Mouse (Mus musculus): ENCODE measurements at regions not wholly inside any gene's neighbourhood (a gene's known extent, or its start where the extent isn't known, plus 50 kb on each side); places are given as distances from the start of the nearest gene placed in this dataset.

- WGBS = 23% methylated on average over 2 of the region's 2 CpGs
- ATAC-seq (ENCODE audit: low read depth) (peak; percentile 75; the same call in 1 of the 2 replicates), DNase-seq (ENCODE audit: low spot score) (peak; percentile 44)
- H3K9me3 ChIP-seq (ENCODE audit: control insufficient read depth, low read length) = no peaks in the 10 kb centered on the region
- no peaks in the 10 kb centered on the region for H3K36me3 ChIP-seq (ENCODE audit: control insufficient read depth, insufficient read depth, low read length)
- H3K27me3 ChIP-seq (replicated peaks; ENCODE audit: control insufficient read depth, insufficient read depth, low read length) = no peaks in the 10 kb centered on the region
- H3K4me1 ChIP-seq (ENCODE audit: control insufficient read depth, insufficient read depth, low read length) = no peaks in the 10 kb centered on the region
- H3K4me2 ChIP-seq (ENCODE audit: low read depth, low read length) = no peak overlapping the region
- no peak overlapping the region for H3K4me3 ChIP-seq (ENCODE audit: low read depth, low read length)
- H3K9ac ChIP-seq (ENCODE audit: low read depth, low read length) = no peak overlapping the region
- H3K27ac ChIP-seq (replicated peaks; ENCODE audit: low read depth, low read length) = no peak overlapping the region
Observed at GRCm38 (mm10) chr3:117520461-117520860, 54.2 kb upstream of the Plppr5 start.

GRCm38 (mm10) chr3:117508090-117508489 lies 66.5 kb upstream of the Plppr5 start:
- Histone ChIP-seq H3K27ac (replicated peaks; ENCODE audit: low read depth, low read length) (no peak overlapping the region), H3K9me3 (ENCODE audit: control insufficient read depth, low read length) (no peaks in the 10 kb centered on the region), H3K36me3 (ENCODE audit: control insufficient read depth, insufficient read depth, low read length) (no peaks in the 10 kb centered on the region), H3K27me3 (replicated peaks; ENCODE audit: control insufficient read depth, insufficient read depth, low read length) (no peaks in the 10 kb centered on the region), H3K4me2 (ENCODE audit: low read depth, low read length) (no peak overlapping the region), H3K9ac (ENCODE audit: low read depth, low read length) (no peak overlapping the region), H3K4me3 (ENCODE audit: low read depth, low read length) (no peak overlapping the region), H3K4me1 (ENCODE audit: control insufficient read depth, insufficient read depth, low read length) (no peaks in the 10 kb centered on the region)
- no peak for ATAC-seq (ENCODE audit: low read depth)
- no peak for DNase-seq (ENCODE audit: low spot score)

DNA sequence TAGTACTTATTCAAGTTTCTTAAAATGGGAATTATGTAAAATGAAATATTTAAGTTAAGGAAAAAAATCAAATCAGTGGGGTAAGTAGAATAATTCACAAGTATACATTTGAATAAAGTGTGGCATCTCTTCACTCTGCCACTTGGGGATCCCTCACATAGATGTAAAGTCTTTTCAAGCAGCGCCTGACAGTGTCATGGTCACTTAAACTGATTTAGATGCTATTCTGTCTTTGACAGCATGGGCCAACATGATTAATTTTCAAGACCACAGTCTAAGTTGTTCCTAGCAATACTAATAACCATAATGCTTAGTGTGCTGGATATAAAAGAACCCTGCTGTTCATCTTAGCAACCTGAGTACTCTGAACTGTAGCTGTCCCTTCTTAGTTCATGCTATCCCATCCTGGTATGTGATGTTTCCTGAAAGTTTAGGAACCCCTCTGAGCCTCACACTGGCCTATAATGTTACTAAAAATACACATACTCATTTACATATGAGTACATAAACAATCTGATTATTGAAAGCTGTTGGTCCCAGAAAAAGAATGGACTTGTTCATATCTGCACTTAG lies 68.4 kb upstream of the Plppr5 start:
- DNase-seq (ENCODE audit: low spot score) = no peak
- 72% methylated on average over 1 of the region's 1 CpGs for WGBS
- no peaks in the 10 kb centered on the region for H3K4me1 ChIP-seq (ENCODE audit: control insufficient read depth, insufficient read depth, low read length)
- H3K27ac ChIP-seq (replicated peaks; ENCODE audit: low read depth, low read length) = no peak overlapping the region
- no peak overlapping the region for H3K4me3 ChIP-seq (ENCODE audit: low read depth, low read length)
- H3K4me2 ChIP-seq (ENCODE audit: low read depth, low read length) = no peak overlapping the region
- no peaks in the 10 kb centered on the region for H3K27me3 ChIP-seq (replicated peaks; ENCODE audit: control insufficient read depth, insufficient read depth, low read length)
- no peak for ATAC-seq (ENCODE audit: low read depth)
- H3K36me3 ChIP-seq (ENCODE audit: control insufficient read depth, insufficient read depth, low read length) = no peaks in the 10 kb centered on the region
- no peak overlapping the region for H3K9ac ChIP-seq (ENCODE audit: low read depth, low read length)
- no peaks in the 10 kb centered on the region for H3K9me3 ChIP-seq (ENCODE audit: control insufficient read depth, low read length)

DNA sequence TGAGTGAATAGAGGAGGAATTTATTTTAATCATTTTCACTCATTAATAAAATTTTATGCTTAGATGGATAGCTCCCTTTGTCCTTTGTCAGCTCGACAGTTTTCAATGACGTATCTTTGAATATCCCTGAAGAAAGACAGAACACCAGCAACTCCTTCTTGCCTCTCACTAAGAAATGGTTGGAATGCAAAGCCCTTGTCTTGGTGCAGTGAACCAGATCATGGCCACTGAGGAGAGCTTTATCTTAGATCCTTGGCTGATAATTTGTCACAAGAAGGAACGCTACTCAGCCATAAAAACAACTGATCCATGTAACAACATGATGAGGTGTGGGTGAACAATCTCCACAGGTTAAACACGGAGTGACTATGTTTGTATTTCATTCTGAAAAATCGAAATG lies 73.5 kb upstream of the Plppr5 start:
- Histone ChIP-seq H3K27ac (replicated peaks; ENCODE audit: low read depth, low read length) (no peak overlapping the region), H3K4me2 (ENCODE audit: low read depth, low read length) (no peak overlapping the region), H3K4me1 (ENCODE audit: control insufficient read depth, insufficient read depth, low read length) (no peaks in the 10 kb centered on the region), H3K27me3 (replicated peaks; ENCODE audit: control insufficient read depth, insufficient read depth, low read length) (no peaks in the 10 kb centered on the region), H3K4me3 (ENCODE audit: low read depth, low read length) (no peak overlapping the region), H3K9me3 (ENCODE audit: control insufficient read depth, low read length) (no peaks in the 10 kb centered on the region), H3K9ac (ENCODE audit: low read depth, low read length) (no peak overlapping the region), H3K36me3 (ENCODE audit: control insufficient read depth, insufficient read depth, low read length) (no peaks in the 10 kb centered on the region)
- WGBS = 63% methylated on average over 5 of the region's 5 CpGs
- ATAC-seq (ENCODE audit: low read depth) (no peak), DNase-seq (ENCODE audit: low spot score) (peak; percentile 4)

- Histone ChIP-seq H3K27me3 (replicated peaks; ENCODE audit: control insufficient read depth, insufficient read depth, low read length) (no peaks in the 10 kb centered on the region), H3K27ac (replicated peaks; ENCODE audit: low read depth, low read length) (no peak overlapping the region), H3K9me3 (ENCODE audit: control insufficient read depth, low read length) (no peaks in the 10 kb centered on the region), H3K9ac (ENCODE audit: low read depth, low read length) (no peak overlapping the region), H3K4me1 (ENCODE audit: control insufficient read depth, insufficient read depth, low read length) (no peaks in the 10 kb centered on the region), H3K4me2 (ENCODE audit: low read depth, low read length) (no peak overlapping the region), H3K4me3 (ENCODE audit: low read depth, low read length) (no peak overlapping the region), H3K36me3 (ENCODE audit: control insufficient read depth, insufficient read depth, low read length) (no peaks in the 10 kb centered on the region)
- 78% methylated on average over 5 of the region's 5 CpGs for WGBS
- ATAC-seq (ENCODE audit: low read depth) (no peak), DNase-seq (ENCODE audit: low spot score) (peak; percentile 19)
Observed at GRCm38 (mm10) chr3:117498138-117498897, 76.3 kb upstream of the Plppr5 start.

DNA sequence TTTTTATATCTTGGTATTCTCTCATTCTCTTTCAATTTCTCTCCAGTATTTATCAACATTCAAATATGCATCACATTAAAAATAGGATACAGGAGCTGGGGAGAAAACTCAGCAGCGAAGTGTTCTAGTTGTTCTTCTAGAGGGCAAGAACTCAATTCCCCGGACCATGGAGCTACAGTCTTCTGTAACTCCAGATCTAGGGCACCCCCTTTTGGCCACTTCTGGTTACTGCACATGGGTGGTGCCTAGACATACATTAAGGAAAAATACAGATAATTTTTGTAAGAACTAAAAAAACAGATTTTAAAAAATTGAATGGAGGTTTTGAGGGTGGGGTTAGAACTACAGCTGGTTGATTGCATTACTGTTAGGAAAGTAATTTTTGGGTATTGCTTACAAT lies 80.5 kb upstream of the Plppr5 start:
- no peak for ATAC-seq (ENCODE audit: low read depth)
- no peaks in the 10 kb centered on the region for H3K36me3 ChIP-seq (ENCODE audit: control insufficient read depth, insufficient read depth, low read length)
- WGBS = 60% methylated on average over 2 of the region's 2 CpGs
- H3K4me3 ChIP-seq (ENCODE audit: low read depth, low read length) = no peak overlapping the region
- no peak overlapping the region for H3K27ac ChIP-seq (replicated peaks; ENCODE audit: low read depth, low read length)
- H3K4me1 ChIP-seq (ENCODE audit: control insufficient read depth, insufficient read depth, low read length) = no peaks in the 10 kb centered on the region
- H3K9me3 ChIP-seq (ENCODE audit: control insufficient read depth, low read length) = 0 out of 2 replicates have a peak, but pooled peaks cover 3% of the 10 kb centered on the region
- H3K9ac ChIP-seq (ENCODE audit: low read depth, low read length) = no peak overlapping the region
- H3K27me3 ChIP-seq (replicated peaks; ENCODE audit: control insufficient read depth, insufficient read depth, low read length) = no peaks in the 10 kb centered on the region
- peak; percentile 46 for DNase-seq (ENCODE audit: low spot score)
- H3K4me2 ChIP-seq (ENCODE audit: low read depth, low read length) = no peak overlapping the region

DNA sequence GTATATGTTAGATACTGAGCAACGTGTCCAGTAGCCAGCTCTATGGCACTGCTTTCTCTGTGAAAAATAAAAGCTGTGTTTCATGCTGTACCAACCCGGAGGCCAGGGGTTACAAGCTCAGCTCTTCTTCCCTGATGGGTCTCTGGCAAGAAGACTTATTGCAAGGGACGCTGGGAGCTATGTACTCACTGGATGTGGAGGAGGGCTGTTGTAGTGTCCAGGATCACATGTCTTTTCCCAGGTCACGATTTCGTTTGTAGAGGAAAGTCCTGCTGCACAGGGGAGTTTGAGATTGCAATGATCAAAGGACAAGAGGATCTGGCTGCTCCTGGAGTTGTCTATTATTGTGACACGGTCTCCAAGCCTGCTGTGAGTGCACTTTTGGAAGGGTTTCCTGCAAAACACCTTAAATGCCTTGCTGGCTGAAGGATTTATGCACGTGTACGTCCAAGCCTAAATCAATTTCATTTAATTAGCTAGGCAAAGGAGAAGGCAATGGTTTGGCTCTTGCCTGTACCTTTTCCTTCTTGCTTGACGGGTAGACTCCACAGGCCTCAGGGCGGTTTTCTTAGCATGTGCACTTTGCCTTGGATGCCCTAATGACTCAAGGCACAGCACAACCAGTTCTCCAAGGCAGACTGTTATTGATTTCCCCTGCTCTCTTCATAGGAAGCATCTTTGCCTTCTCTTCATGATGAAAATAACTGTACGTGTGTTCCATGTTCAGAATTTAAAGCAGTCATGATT lies 87.2 kb upstream of the Plppr5 start:
- DNase-seq (ENCODE audit: low spot score) (no peak), ATAC-seq (ENCODE audit: low read depth) (no peak)
- H3K4me3 ChIP-seq (ENCODE audit: low read depth, low read length) = no peak overlapping the region
- H3K27ac ChIP-seq (replicated peaks; ENCODE audit: low read depth, low read length) = no peak overlapping the region
- no peak overlapping the region for H3K9ac ChIP-seq (ENCODE audit: low read depth, low read length)
- no peaks in the 10 kb centered on the region for H3K36me3 ChIP-seq (ENCODE audit: control insufficient read depth, insufficient read depth, low read length)
- 0 out of 2 replicates have a peak, but pooled peaks cover 3% of the 10 kb centered on the region for H3K9me3 ChIP-seq (ENCODE audit: control insufficient read depth, low read length)
- no peaks in the 10 kb centered on the region for H3K4me1 ChIP-seq (ENCODE audit: control insufficient read depth, insufficient read depth, low read length)
- no peaks in the 10 kb centered on the region for H3K27me3 ChIP-seq (replicated peaks; ENCODE audit: control insufficient read depth, insufficient read depth, low read length)
- 64% methylated on average over 11 of the region's 11 CpGs for WGBS
- H3K4me2 ChIP-seq (ENCODE audit: low read depth, low read length) = no peak overlapping the region

DNA sequence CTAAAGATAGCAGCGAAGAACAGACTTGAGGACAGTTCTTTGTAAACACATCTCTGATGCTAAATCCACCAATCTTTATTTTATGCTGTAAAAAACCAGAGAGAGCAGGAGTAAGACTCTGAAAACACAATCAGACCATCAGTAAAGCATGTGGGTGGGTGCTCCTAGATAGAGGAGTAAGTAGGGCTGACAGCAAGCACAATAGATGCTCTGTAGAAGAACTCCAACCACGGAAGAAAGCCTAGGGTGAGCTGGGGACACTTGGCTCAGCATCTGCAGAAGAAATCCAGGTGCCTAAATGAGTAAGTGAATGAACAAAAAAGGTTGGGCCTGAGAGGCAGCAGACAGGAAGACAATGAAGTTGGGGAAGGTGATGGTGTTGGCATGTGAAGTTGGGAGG lies 88.3 kb upstream of the Plppr5 start:
- ATAC-seq (ENCODE audit: low read depth) (no peak), DNase-seq (ENCODE audit: low spot score) (no peak)
- Histone ChIP-seq H3K4me1 (ENCODE audit: control insufficient read depth, insufficient read depth, low read length) (no peaks in the 10 kb centered on the region), H3K36me3 (ENCODE audit: control insufficient read depth, insufficient read depth, low read length) (no peaks in the 10 kb centered on the region), H3K27ac (replicated peaks; ENCODE audit: low read depth, low read length) (no peak overlapping the region), H3K9ac (ENCODE audit: low read depth, low read length) (no peak overlapping the region), H3K4me3 (ENCODE audit: low read depth, low read length) (no peak overlapping the region), H3K9me3 (ENCODE audit: control insufficient read depth, low read length) (0 out of 2 replicates have a peak, but pooled peaks cover 3% of the 10 kb centered on the region), H3K27me3 (replicated peaks; ENCODE audit: control insufficient read depth, insufficient read depth, low read length) (no peaks in the 10 kb centered on the region), H3K4me2 (ENCODE audit: low read depth, low read length) (no peak overlapping the region)
- WGBS = 76% methylated on average over 2 of the region's 2 CpGs
